Mouse (Mus musculus): ENCODE results near the gene St3gal6. TPM values are rescaled to one million over a fixed set of nuclear protein-coding genes. Genes with fewer than 3 reads are reported as not detected.
A peak's percentile ranks its signal among the peaks of the same experiment; 100 is the strongest.

The St3gal6 gene
- total and polyA plus RNA-seq, 3 experiments, result 33.7 to 47.0 (median 37.7) TPM

GRCm38 (mm10) chr16:58513755-58514154 lies 10.3 kb downstream of the St3gal6 start:
- Histone ChIP-seq H3K4me3 (0 out of 2 replicates have a peak overlapping the region, but pooled peaks have one; percentile 19), H3K27ac (peak overlapping the region; percentile 78), H3K9ac (ENCODE audit: low read depth, low read length) (peak overlapping the region; percentile 22), H3K79me2 (replicated peaks; ENCODE audit: control insufficient read depth, insufficient read depth, low read length) (peaks cover 3% of the 10 kb centered on the region), H3K27me3 (ENCODE audit: control insufficient read depth, insufficient read depth, low read length) (no peaks in the 10 kb centered on the region), H3K36me3 (ENCODE audit: control insufficient read depth, insufficient read depth, low read length) (peaks cover 29% of the 10 kb centered on the region), H3K4me1 (ENCODE audit: control insufficient read depth, insufficient read depth, low read length) (peaks cover 22% of the 10 kb centered on the region)
- DNase-seq, result peak; percentile 43 to 65
- intact Hi-C loops (cut with DNase I), result loop anchor here (1.0 to 10.0 kb wide), 3 partner anchors 10 to 1279 kb away; partner anchors contain the start of gene Tbc1d23
- WGBS, result 35% methylated on average over 6 of the region's 6 CpGs
- no peak for TF ChIP-seq POLR2A (IDR thresholded peaks at IDR 0.05; ENCODE audit: insufficient read depth, low read depth, low read length)
- TF ChIP-seq EP300 (IDR thresholded peaks at IDR 0.05; ENCODE audit: insufficient read depth, low read depth, low read length), result no peak
- TF ChIP-seq CTCF (IDR thresholded peaks at IDR 0.05), result no peak

GRCm38 (mm10) chr16:58512887-58513286 lies 11.2 kb downstream of the St3gal6 start:
- intact Hi-C loops (cut with DNase I), result loop anchor here (1.0 to 10.0 kb wide), 3 partner anchors 10 to 1278 kb away; partner anchors contain the start of gene Tbc1d23
- Histone ChIP-seq H3K4me3 (no peak overlapping the region), H3K4me1 (ENCODE audit: control insufficient read depth, insufficient read depth, low read length) (peaks cover 22% of the 10 kb centered on the region), H3K36me3 (ENCODE audit: control insufficient read depth, insufficient read depth, low read length) (peaks cover 31% of the 10 kb centered on the region), H3K79me2 (replicated peaks; ENCODE audit: control insufficient read depth, insufficient read depth, low read length) (peaks cover 3% of the 10 kb centered on the region; the same call in 1 of the 2 replicates), H3K27ac (peak overlapping the region; percentile 78), H3K27me3 (ENCODE audit: control insufficient read depth, insufficient read depth, low read length) (no peaks in the 10 kb centered on the region), H3K9ac (ENCODE audit: low read depth, low read length) (peak overlapping the region; percentile 62)
- WGBS, result 11% methylated on average over 3 of the region's 3 CpGs
- DNase-seq, result peak; percentile 60 to 77
- TF ChIP-seq POLR2A (IDR thresholded peaks at IDR 0.05; ENCODE audit: insufficient read depth, low read depth, low read length) (no peak), EP300 (IDR thresholded peaks at IDR 0.05; ENCODE audit: insufficient read depth, low read depth, low read length) (0 out of 2 replicates have a peak, but pooled peaks have one; percentile 65)

GRCm38 (mm10) chr16:58512181-58512761 lies 11.8 kb downstream of the St3gal6 start:
- peak; percentile 55 to 56 for DNase-seq
- peak overlapping the region; percentile 11; the same call in 1 of the 2 replicates for H3K4me3 ChIP-seq
- H3K27me3 ChIP-seq (ENCODE audit: control insufficient read depth, insufficient read depth, low read length), result no peaks in the 10 kb centered on the region
- peak overlapping the region; percentile 48 for H3K9ac ChIP-seq (ENCODE audit: low read depth, low read length)
- WGBS, result 7% methylated on average over 9 of the region's 9 CpGs
- H3K79me2 ChIP-seq (replicated peaks; ENCODE audit: control insufficient read depth, insufficient read depth, low read length), result peaks cover 3% of the 10 kb centered on the region; the same call in 1 of the 2 replicates
- intact Hi-C loops (cut with DNase I), result loop anchor here (2.0 to 10.0 kb wide), 2 partner anchors 35 to 1277 kb away; partner anchors contain the start of gene Tbc1d23
- peaks cover 31% of the 10 kb centered on the region for H3K36me3 ChIP-seq (ENCODE audit: control insufficient read depth, insufficient read depth, low read length)
- TF ChIP-seq CTCF (IDR thresholded peaks at IDR 0.05) (no peak), EP300 (IDR thresholded peaks at IDR 0.05; ENCODE audit: insufficient read depth, low read depth, low read length) (no peak)
- peaks cover 22% of the 10 kb centered on the region for H3K4me1 ChIP-seq (ENCODE audit: control insufficient read depth, insufficient read depth, low read length)
- H3K27ac ChIP-seq, result peak overlapping the region; percentile 78

- no peak for TF ChIP-seq POLR2A (IDR thresholded peaks at IDR 0.05; ENCODE audit: insufficient read depth, low read depth, low read length)
- TF ChIP-seq CTCF (IDR thresholded peaks at IDR 0.05), result no peak
- TF ChIP-seq EP300 (IDR thresholded peaks at IDR 0.05; ENCODE audit: insufficient read depth, low read depth, low read length), result no peak
- no peaks in the 10 kb centered on the region for H3K79me2 ChIP-seq (replicated peaks; ENCODE audit: control insufficient read depth, insufficient read depth, low read length)
- intact Hi-C loops (cut with DNase I), result no loop called here
- H3K36me3 ChIP-seq (ENCODE audit: control insufficient read depth, insufficient read depth, low read length), result peaks cover 30% of the 10 kb centered on the region
- DNase-seq, result no peak
- H3K4me1 ChIP-seq (ENCODE audit: control insufficient read depth, insufficient read depth, low read length), result peaks cover 8% of the 10 kb centered on the region
- no peaks in the 10 kb centered on the region for H3K27me3 ChIP-seq (ENCODE audit: control insufficient read depth, insufficient read depth, low read length)
- no peak overlapping the region for H3K9ac ChIP-seq (ENCODE audit: low read depth, low read length)
- no peak overlapping the region for H3K4me3 ChIP-seq
- no peak overlapping the region for H3K27ac ChIP-seq
These were observed 19.1 kb downstream of the St3gal6 start for GRCm38 (mm10) chr16:58504945-58505344.

- DNase-seq, result no peak
- peaks cover 17% of the 10 kb centered on the region for H3K4me1 ChIP-seq (ENCODE audit: control insufficient read depth, insufficient read depth, low read length)
- 39% methylated on average over 6 of the region's 6 CpGs for WGBS
These were observed 21.5 kb downstream of the St3gal6 start for GRCm38 (mm10) chr16:58502566-58502965.

GRCm38 (mm10) chr16:58501760-58502301 lies 22.2 kb downstream of the St3gal6 start:
- H3K79me2 ChIP-seq (replicated peaks; ENCODE audit: control insufficient read depth, insufficient read depth, low read length), result no peaks in the 10 kb centered on the region
- intact Hi-C loops (cut with DNase I), result no loop called here
- 26% methylated on average over 6 of the region's 6 CpGs for WGBS
- H3K9ac ChIP-seq (ENCODE audit: low read depth, low read length), result no peak overlapping the region
- H3K36me3 ChIP-seq (ENCODE audit: control insufficient read depth, insufficient read depth, low read length), result peaks cover 47% of the 10 kb centered on the region
- peaks cover 20% of the 10 kb centered on the region for H3K4me1 ChIP-seq (ENCODE audit: control insufficient read depth, insufficient read depth, low read length)
- peak in 1 of 2 experiments; percentile 36 for DNase-seq
- no peaks in the 10 kb centered on the region for H3K27me3 ChIP-seq (ENCODE audit: control insufficient read depth, insufficient read depth, low read length)
- peak overlapping the region; percentile 34; the same call in 1 of the 2 replicates for H3K27ac ChIP-seq
- TF ChIP-seq POLR2A (IDR thresholded peaks at IDR 0.05; ENCODE audit: insufficient read depth, low read depth, low read length) (no peak), EP300 (IDR thresholded peaks at IDR 0.05; ENCODE audit: insufficient read depth, low read depth, low read length) (no peak), CTCF (IDR thresholded peaks at IDR 0.05) (no peak)
- H3K4me3 ChIP-seq, result no peak overlapping the region

More at GRCm38 (mm10) chr16:58502566-58502965, 21.5 kb downstream of the St3gal6 start:
- intact Hi-C loops (cut with DNase I), result no loop called here
- Histone ChIP-seq H3K79me2 (replicated peaks; ENCODE audit: control insufficient read depth, insufficient read depth, low read length) (no peaks in the 10 kb centered on the region), H3K9ac (ENCODE audit: low read depth, low read length) (no peak overlapping the region), H3K36me3 (ENCODE audit: control insufficient read depth, insufficient read depth, low read length) (peaks cover 45% of the 10 kb centered on the region), H3K4me3 (no peak overlapping the region), H3K27me3 (ENCODE audit: control insufficient read depth, insufficient read depth, low read length) (no peaks in the 10 kb centered on the region), H3K27ac (peak overlapping the region; percentile 5; the same call in 1 of the 2 replicates)
- no peak for TF ChIP-seq CTCF (IDR thresholded peaks at IDR 0.05)
- no peak for TF ChIP-seq POLR2A (IDR thresholded peaks at IDR 0.05; ENCODE audit: insufficient read depth, low read depth, low read length)
- TF ChIP-seq EP300 (IDR thresholded peaks at IDR 0.05; ENCODE audit: insufficient read depth, low read depth, low read length), result no peak

All from heart, adult 2 months (tissue).